Mouse (Mus musculus) C2C12 (cell line): Measurements from ENCODE around the gene Pcdh8. TPM values are rescaled to one million over a fixed set of nuclear protein-coding genes. Genes with fewer than 3 reads are reported as not detected.

Source experiments
- H3K27me3 ChIP-seq: one replicate; pipeline ENCODE4 v1.6.1; 2011; ENCODE audit not compliant: control insufficient read depth, insufficient read depth, insufficient read length
- H3K36me3 ChIP-seq: one replicate; pipeline ENCODE4 v1.6.1; 2011; ENCODE audit not compliant: control insufficient read depth, insufficient read depth
- H3K4me3 ChIP-seq: one replicate; pipeline ENCODE4 v1.5.1; 2011; ENCODE audit warnings: mild to moderate bottlenecking, control low read depth; ENCODE audit not compliant: poor library complexity, insufficient read depth, severe bottlenecking
- H3K79me2 ChIP-seq: one replicate; pipeline ENCODE4 v1.6.1; 2011; ENCODE audit not compliant: control insufficient read depth, insufficient read depth
- H3K79me3 ChIP-seq: one replicate; pipeline ENCODE4 v1.6.1; 2011; ENCODE audit warnings: low read depth, control low read depth
- H3ac ChIP-seq: one replicate; pipeline ENCODE3; 2011; ENCODE audit warnings: low read depth; ENCODE audit not compliant: control insufficient read depth, insufficient read length
- CEBPB ChIP-seq: IDR thresholded peaks from one replicate; pipeline ENCODE4 v1.6.1; 2011; ENCODE audit warnings: low read depth, mild to moderate bottlenecking, control low read depth, moderate library complexity
- CTCF ChIP-seq: IDR thresholded peaks from one replicate; pipeline ENCODE4 v1.5.1; 2011; ENCODE audit not compliant: control insufficient read depth, insufficient read depth, insufficient read length
- FOSL1 ChIP-seq: IDR thresholded peaks from one replicate; pipeline ENCODE4 v1.8.0; 2011; ENCODE audit warnings: mild to moderate bottlenecking, low read length; ENCODE audit not compliant: poor library complexity, insufficient read depth, severe bottlenecking
- MAX ChIP-seq: IDR thresholded peaks from one replicate; pipeline ENCODE4 v1.6.1; 2011; ENCODE audit warnings: mild to moderate bottlenecking, control low read depth
- MYOD1 ChIP-seq: IDR thresholded peaks from one replicate; pipeline ENCODE4 v1.6.1; 2011; ENCODE audit warnings: low read depth; ENCODE audit not compliant: control insufficient read depth, insufficient read length
- MYOG ChIP-seq: IDR thresholded peaks from one replicate; pipeline ENCODE4 v1.6.1; 2011; ENCODE audit not compliant: control insufficient read depth, insufficient read length; ENCODE audit errors: extremely low read depth
- USF1 ChIP-seq: IDR thresholded peaks from one replicate; pipeline ENCODE4 v1.6.1; 2011; ENCODE audit warnings: low read depth, mild to moderate bottlenecking, control low read depth, moderate library complexity
- microRNA-seq: library from miRNA; unstranded; fragments of <30 nt; microRNA quantifications from one replicate; pipeline ENCODE4, GENCODE M21; 2019; ENCODE audit warnings: borderline microRNAs expressed
- polyA plus RNA-seq: library from polyadenylated mRNA; unstranded; fragments of >200 nt; fragmentation: generic; extraction: Trizol; gene quantifications from one replicate; pipeline ENCODE4 v1.2.1, GENCODE M21; 2012; ENCODE audit warnings: missing spikeins

The Pcdh8 gene
- polyA plus RNA-seq, 1 experiment, result 0.07 TPM

GRCm38 (mm10) chr14:79724002-79724681 lies 47.0 kb downstream of the Pcdh8 start:
- Histone ChIP-seq H3K79me2 (no peaks in the 10 kb centered on the region), H3K79me3 (no peaks in the 10 kb centered on the region), H3ac (no peak overlapping the region), H3K4me3 (no peak overlapping the region), H3K27me3 (no peaks in the 10 kb centered on the region), H3K36me3 (no peaks in the 10 kb centered on the region)
- TF ChIP-seq MYOG (no peak), MYOD1 (no peak), USF1 (no peak), FOSL1 (no peak), CTCF (no peak)

- H3K79me2 ChIP-seq, result no peaks in the 10 kb centered on the region
- no peaks in the 10 kb centered on the region for H3K79me3 ChIP-seq
- H3K27me3 ChIP-seq, result no peaks in the 10 kb centered on the region
- no peak for TF ChIP-seq MYOD1
- no peak for TF ChIP-seq CTCF
- TF ChIP-seq MAX, result no peak
- no peak for TF ChIP-seq MYOG
- no peak for TF ChIP-seq FOSL1
- TF ChIP-seq CEBPB, result no peak
- TF ChIP-seq USF1, result no peak
- H3K4me3 ChIP-seq, result no peak overlapping the region
- no peak overlapping the region for H3ac ChIP-seq
- no peaks in the 10 kb centered on the region for H3K36me3 ChIP-seq
These were observed 48.9 kb downstream of the Pcdh8 start for GRCm38 (mm10) chr14:79722228-79722627.

Small RNA genes within 50 kb of the gene (microRNA-seq; reads per million reads assigned to microRNA genes)
- not detected for gene Mir759

Other genes starting within 250 kb of the Pcdh8 start
- gene Sugt1, start 183.6 kb downstream of the Pcdh8 start, polyA plus RNA-seq, result 68.8 TPM
- not detected for gene Cnmd, start 109.1 kb downstream of the Pcdh8 start, polyA plus RNA-seq
- not detected for gene Olfm4, start 212.8 kb upstream of the Pcdh8 start, polyA plus RNA-seq